Mouse (Mus musculus) cerebellum, adult 11-12 months (tissue): ENCODE measurements around the gene Rsu1.

ENCODE experiments used
- DNase-seq: peaks from one replicate; pipeline ENCODE4 v3.0.0; 2022

Rsu1 gene

DNA sequence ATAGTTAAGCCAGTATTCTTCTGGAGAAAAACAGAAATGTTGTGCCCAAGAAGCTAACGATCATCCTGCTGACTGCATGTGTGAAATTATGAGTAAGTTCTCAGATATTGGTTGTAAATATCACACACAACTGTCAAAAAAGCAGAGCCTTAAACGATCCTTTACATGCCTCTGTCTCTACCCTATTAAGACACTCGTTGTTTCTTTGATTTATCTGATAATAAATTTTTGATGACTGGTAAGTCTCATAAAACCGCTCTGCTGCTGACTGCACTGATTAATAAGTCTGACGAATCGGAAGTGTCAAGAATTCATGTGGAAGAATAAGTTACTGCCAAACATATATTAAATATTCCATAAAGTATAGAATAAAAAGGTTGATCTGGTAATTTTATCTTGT, 126.0 kb downstream of the Rsu1 start:
- no peak for DNase-seq

DNA sequence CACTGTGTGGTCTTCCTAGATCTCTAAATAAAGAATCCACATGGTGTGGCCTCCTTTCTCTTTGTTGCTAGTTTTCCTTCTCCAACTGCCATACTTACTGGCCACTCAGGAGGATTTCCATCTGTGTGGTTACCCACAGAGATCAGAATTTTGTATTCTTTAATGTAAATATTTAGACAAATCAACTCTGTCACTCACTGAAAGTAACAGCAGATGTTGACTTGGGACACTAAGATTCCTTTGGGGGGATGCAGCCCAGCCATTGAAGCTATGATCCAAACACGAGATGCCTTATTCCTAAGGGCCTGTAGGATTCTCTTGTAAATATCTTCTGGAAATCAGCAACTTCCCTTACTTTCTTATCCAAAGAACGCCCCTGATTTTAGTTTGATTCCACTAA, 136.3 kb downstream of the Rsu1 start:
- DNase-seq: no peak

DNA sequence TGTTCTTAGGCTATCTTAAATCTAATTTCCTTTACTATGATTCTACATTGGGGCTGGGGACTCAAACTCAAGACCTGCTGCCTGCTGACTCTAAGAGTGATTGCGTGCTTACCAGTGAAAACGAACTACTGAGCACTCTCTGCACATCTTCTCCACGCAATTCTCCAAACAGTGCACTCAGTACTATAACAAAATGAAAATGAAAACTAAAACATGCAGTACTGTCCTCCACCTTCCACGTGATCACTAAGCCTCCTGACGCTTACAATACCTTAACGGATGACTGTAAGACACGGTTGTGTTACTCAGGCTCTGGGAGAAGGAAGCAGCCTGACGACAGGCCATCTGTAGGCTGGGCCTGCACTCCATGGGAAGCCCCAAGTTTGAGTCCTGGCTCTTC, 138.4 kb downstream of the Rsu1 start:
- DNase-seq: no peak

DNA sequence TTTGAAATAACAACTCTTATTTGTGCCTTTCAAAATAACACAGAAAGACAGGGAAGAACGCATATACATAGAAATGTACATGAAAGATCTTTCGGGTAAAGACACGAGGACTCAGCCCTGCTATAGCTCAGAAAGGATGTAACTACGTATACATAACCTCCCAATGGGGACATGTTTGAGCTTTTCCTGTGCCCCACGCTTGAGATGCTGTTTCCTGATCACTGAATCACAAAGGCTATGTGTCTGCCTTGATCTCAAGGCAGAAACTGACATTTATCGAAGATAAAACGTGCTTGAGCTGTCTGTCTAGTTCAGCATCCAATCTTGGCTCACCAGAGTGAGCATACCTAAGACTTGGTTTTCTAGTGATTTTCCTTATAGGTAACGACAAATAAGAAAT, 138.8 kb downstream of the Rsu1 start:
- no peak for DNase-seq

- DNase-seq: no peak
Measured at GRCm38 (mm10) chr2:13129859-13130258, 141.4 kb downstream of the Rsu1 start.

DNA sequence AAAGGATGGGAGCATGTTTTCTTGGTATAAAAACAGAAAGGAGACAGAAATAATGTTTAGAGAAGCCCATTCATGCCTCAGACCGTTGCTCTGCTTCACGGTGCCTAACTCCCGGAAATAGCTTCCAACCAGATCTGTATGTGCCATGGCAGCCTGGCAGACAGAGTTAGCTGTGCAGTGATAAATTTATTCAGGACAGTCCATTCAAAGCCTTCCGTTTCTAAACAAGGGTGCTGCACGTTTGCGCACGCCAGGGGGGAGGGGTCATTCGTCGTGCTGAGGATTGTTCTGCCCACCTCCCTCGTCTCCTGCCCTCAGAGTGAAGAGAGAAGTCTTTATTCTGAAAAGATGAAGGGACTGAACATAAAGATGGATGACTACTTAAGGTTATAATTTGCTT, 141.9 kb downstream of the Rsu1 start:
- no peak for DNase-seq

- no peak for DNase-seq
Measured at GRCm38 (mm10) chr2:13120461-13120860, 150.8 kb downstream of the Rsu1 start.

DNA sequence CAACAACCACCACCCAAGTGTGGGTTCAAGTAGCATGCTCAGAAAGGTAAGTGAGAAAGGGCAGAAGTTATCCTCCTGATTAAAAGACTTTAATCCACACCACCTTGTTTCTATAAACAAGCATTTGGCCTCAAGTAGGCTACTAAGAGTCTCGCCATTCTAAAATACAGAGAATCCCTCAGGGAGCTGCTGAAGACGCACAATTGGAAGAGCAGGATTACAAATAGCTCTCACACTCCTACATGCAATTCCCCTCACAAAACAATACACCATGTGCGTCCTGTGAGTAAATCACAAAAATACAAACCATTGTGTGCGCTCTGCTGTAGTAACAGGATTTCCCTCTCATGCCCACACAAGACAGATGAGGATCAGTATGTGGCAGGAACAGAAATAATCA, 153.3 kb downstream of the Rsu1 start:
- DNase-seq: no peak

DNA sequence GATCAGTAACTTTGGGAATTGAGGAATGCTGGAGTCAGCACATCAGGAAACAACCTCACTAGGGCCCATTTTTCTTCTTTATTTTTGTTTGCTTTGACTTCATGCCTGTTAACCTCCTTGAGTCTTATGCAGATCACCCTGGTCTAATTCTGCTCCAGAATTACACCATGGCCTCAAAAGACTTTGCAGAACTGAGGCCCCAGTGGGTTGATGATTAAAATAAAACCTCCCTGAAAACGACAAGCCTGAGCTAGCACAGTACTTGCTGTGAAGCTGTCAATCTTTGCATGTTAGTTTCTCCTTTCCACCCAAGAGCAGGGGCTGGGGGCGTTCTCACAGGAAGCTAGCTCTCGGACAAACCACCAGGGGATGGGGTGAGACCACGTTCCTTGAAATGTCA, 164.7 kb downstream of the Rsu1 start:
- DNase-seq: no peak

- DNase-seq: no peak
Measured at GRCm38 (mm10) chr2:13104388-13104787, 166.8 kb downstream of the Rsu1 start.

GRCm38 (mm10) chr2:13103797-13104200, 167.4 kb downstream of the Rsu1 start:
- no peak for DNase-seq

GRCm38 (mm10) chr2:13094045-13094444, 177.2 kb downstream of the Rsu1 start:
- DNase-seq: no peak

- no peak for DNase-seq
Measured at GRCm38 (mm10) chr2:13093570-13093969, 177.6 kb downstream of the Rsu1 start.

DNA sequence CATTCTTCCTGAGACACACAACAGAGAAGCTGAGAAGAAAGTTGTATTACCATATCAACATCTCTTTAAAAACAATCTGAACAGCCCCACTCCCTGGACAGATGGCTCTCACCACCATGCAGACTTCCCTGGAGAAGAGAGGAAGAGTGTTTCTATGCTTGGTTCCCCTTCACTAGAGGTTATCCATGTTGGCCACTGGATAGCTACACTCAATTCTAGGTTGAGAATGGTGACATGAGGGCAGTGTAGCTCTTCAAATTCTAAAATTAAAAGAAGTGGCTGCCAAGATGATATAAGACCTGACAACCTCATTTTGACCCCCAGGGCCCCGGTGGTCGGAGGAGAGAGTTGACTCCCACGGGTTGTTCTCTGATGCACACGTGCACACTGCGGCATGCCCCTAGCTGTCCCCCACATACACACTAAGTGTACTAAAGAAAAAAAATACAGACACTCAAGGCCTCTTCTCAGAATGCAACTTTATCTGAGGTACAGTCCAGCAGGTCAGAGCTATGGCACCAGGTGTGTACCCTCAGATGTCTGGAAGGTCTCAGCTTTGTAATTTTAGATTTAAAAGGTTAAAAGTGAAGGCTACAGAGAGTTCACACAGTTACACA, 179.7 kb downstream of the Rsu1 start:
- DNase-seq: no peak

DNA sequence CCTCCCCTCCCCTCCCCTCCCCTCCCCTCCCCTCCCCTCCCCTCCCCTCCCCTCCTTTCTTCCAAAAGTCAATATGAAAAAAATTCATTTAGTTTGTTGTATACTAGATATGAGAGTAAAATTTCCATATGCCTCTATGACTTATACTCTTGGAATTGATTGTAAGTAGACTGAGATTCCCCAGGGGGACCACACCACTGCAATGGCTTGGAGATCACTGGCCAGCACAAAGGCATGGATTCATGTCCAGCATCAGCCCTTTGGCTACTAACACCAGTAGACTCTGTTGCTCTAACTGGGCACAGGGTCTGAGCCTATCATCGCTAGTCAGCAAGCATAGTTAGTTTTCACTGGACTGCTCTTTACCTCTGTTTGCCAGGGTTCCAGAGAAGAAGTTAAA, 180.4 kb downstream of the Rsu1 start:
- no peak for DNase-seq

- DNase-seq: no peak
Measured at GRCm38 (mm10) chr2:13089861-13090260, 181.4 kb downstream of the Rsu1 start.

DNA sequence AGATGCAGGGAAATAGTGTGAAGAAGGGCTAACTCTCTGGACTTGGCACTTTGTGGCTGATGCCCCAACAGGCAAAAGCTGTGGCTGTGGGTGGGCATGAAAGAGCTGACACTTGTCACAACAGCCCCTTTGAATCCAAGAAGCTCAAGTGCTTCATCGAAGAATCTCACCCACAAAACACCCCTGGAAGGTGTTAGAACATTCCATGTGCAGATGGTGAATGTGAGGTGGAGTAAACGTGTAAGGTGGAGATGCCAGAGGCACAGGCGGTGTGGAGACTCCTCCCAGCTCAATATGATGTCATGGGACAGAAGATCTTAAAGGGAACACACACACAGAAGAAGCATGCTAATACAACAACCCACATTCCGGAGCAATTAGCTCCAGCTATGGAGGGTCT, 182.9 kb downstream of the Rsu1 start:
- no peak for DNase-seq

DNA sequence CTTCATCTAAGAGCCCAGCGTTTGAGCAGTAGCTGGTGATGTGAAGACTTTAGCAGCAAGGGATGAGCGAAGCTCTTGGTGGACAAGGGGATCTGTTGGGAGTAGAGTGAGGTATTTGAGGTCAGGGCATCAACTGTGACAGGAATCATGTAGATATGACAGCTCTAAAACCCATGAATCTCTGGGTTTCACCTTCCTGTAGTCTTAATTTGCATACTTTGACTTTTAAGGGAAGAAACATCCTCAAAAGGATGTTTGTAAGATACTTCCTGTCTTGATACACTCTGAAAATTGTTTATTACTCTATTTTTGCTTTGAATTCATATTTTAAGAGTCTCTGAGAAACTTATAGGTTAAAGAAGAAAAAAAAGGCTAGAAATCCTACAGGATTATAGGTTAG, 183.4 kb downstream of the Rsu1 start:
- DNase-seq: no peak

GRCm38 (mm10) chr2:13084223-13084622, 187.0 kb downstream of the Rsu1 start:
- DNase-seq: no peak

DNA sequence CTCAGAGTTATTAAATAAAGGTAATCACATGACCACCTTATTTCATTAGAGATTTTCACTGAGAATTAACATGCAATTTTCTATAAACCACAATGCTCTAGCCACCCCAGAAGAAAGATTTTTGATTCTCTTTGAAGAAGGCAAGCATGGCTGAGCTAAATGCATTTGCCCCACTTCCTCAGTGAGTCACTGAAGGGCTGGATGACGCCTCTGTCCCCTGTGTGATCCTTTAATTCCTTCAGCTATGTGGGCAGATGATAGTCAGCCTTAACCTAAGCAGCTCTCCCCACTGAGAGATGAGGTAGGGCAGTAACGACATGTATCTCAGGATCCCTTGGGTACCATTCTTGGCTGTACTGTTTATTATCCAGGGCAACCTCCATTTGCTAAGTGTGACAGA, 190.7 kb downstream of the Rsu1 start:
- DNase-seq: no peak

GRCm38 (mm10) chr2:13072243-13072642, 199.0 kb downstream of the Rsu1 start:
- no peak for DNase-seq

DNA sequence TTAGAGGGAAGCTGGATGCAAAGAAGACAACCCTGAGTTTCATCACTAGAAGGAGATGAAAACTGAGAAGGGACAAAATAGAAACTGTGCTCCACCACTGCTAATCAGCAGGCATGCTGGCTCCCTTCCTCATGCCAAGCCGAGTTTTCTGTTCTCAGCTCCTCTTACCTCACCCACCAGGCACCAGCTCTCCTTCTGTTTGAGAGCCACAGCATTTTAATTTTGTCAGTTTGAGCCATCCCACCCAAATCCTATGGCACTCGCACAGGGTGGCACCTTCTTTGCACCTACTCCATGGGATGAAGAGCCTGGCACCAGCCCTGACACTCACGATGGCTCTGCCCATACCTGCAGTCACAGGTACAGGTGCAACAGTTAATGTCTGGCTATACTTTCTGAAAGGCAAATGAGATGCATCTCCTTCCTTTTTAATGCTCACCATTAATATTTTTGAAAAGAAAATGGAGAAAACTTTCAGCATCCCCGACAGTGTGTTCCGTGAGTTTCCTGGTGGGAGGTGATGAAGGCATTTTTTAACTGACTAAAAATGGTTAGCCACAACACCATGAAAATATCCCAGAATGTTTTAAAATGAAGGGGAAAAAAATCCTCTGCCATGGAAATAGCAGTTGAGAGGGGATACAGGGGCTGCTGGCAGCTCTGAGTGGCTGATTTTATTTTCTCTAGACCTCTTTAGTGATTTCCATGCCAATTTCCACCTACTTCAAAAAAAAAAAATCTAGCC, 210.6 kb downstream of the Rsu1 start:
- no peak for DNase-seq

GRCm38 (mm10) chr2:13048649-13049048, 222.6 kb downstream of the Rsu1 start:
- DNase-seq: no peak

- no peak for DNase-seq
Measured at GRCm38 (mm10) chr2:13044555-13044954, 226.7 kb downstream of the Rsu1 start.

- no peak for DNase-seq
Measured at GRCm38 (mm10) chr2:13039785-13040184, 231.4 kb downstream of the Rsu1 start.
